Mouse (Mus musculus) embryonic fibroblast, embryonic 13.5 days (primary cell): ENCODE measurements around the gene Entpd2.

Source experiments
- CTCF ChIP-seq: IDR thresholded peaks from 2 replicates; pipeline ENCODE4 v1.5.1; 2011; ENCODE audit warnings: mild to moderate bottlenecking, control low read depth, low read length, moderate library complexity, borderline replicate concordance; ENCODE audit not compliant: insufficient read depth
- POLR2A ChIP-seq: IDR thresholded peaks from 2 replicates; pipeline ENCODE4 v1.6.1; 2011; ENCODE audit warnings: low read depth, mild to moderate bottlenecking, control low read depth, low read length, moderate library complexity

- no peak for TF ChIP-seq CTCF
- no peak for TF ChIP-seq POLR2A
Observed at GRCm38 (mm10) chr2:25399051-25399450, 3.4 kb downstream of the Entpd2 start, which contains the start of gene Npdc1.
